Mouse (Mus musculus) gastrocnemius, adult 8-10 months (tissue): ENCODE results near the gene Coq8a. TPM values are rescaled to one million over a fixed set of nuclear protein-coding genes. Genes with fewer than 3 reads are reported as not detected.

ENCODE experiments used
- DNase-seq, 2 experiments: peaks; one replicate each; pipeline ENCODE4 v3.0.0; 2022; ENCODE audit warnings: low spot score in 2 of 2
- total RNA-seq, 4 experiments: library from RNA; stranded (reverse); gene quantifications; 2 replicates each; pipeline ENCODE4 v1.2.4; 2022

Coq8a gene
- total RNA-seq, 4 experiments from 2014 or later, result 819 to 1,131 (median 992) TPM

DNA sequence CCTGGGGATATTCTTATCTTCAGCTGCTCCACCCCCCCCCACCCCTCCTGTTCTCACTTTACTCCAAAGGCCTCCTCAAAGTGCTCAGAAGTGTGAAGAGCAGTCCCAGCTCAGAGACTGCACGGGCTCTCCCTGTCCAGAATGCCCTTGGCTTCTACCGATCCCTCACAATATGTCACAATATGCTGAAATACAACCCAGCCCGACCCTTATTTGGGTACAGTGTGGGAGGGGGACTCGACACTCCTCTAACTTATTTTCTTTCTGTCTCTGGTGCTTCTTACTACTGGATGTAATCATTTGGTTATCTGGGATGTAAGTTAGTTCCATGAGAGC, 281 bp upstream of the Coq8a start:
- no peak for DNase-seq

DNA sequence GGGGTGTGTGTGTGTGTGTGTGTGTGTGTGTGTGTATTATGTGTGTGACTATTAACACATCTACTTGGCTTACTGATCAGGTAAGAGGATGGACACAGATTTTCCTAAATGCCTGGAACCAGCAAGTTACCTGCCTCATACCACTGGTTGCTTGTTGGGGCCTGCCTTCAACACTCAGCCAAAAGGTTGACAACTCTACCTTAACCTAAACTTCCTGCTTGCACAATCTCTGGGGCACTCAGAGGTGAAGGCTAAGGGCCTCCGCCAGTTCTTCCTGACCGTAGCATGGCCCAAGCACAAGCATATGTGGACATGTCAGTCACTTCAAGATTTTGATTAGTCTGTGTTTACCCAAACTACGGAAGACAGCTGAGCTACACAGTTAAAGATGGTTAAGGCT, 1.4 kb downstream of the Coq8a start:
- no peak for DNase-seq

DNA sequence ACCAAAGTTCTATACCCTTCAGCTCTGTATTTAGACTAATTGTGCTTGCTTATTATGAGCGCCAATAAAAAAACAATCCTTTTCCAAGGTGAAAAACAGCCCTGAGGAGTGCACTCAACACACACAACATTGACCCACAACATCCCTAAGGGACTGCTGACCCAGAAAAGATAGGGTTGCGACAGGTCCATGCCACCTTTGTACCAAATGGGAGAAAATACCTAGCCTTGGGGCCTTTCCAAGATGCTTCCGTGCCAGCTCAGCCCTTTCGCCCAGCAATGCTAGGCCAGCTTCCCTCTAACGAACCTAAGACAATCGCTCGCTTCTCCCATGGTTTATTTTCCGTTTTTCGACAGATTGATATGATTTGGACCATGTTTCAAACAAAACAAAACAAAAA, 2.9 kb downstream of the Coq8a start:
- no peak for DNase-seq

DNA sequence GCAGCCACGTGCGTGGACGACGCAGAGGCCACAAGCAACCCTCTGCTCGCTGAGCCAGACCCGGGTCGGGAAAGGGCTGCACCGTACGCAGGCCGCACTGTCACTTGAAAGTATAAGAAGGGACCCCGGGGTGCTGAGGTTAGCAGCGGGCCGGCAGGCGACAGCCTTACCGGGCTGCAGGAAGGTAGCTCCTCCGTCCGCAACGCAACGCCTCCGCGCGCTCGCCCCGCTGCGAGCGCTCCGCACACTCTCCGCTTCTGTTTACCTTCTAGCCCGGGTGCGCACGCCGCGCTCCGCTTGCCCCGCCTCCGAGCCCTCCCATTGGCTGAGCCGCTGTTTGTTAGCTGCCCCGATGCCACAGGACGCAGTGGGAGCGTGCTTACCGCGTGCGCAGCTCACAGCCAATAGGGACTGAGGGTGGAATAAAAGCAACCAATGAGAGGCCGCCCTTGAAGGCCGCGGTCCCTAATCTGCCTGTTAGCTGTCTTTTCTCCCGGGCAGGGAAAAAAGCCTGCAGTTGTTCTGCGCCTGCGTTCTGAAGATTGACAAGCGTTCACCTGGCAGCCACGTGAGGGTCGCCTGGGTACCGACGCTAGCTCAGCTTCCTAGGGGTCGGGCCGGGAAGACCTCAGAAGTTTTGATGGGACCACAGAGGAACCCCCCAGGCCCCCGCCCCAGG, 3.6 kb downstream of the Coq8a start:
- peak; percentile 98 for DNase-seq

DNA sequence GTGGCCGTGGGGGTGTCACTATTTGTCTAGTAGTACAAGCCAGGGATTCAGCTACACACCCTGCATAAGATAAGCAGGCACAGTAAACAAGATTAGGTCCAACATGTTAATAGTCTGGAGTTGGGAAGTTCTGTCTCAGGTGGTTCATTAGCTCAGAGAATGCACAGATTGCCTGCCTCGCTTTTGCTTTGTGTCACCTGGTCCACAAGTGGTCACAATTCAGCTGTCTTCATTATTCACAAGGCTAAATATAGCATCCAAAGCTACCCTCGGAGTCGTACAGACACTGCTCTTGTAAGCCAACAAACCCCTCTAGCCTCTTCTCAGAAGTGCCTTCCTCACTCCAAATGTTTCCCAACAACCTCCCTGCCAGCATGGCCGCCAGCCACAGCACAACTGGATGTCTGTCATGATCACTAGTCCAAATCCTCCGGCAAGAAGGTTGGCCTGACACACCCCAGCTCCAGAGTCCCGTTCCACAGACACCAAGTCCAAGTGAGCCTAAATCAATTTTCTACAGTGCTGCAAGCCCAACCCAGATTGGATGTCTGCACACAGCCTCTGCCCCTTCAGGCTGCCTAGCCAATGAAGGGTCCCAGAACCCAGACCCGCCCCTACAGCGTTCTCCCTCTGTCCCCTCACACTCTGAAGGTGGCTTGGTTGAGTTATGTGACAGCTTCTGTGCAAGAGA, 4.5 kb downstream of the Coq8a start:
- DNase-seq, result peak; percentile 56 to 80

DNA sequence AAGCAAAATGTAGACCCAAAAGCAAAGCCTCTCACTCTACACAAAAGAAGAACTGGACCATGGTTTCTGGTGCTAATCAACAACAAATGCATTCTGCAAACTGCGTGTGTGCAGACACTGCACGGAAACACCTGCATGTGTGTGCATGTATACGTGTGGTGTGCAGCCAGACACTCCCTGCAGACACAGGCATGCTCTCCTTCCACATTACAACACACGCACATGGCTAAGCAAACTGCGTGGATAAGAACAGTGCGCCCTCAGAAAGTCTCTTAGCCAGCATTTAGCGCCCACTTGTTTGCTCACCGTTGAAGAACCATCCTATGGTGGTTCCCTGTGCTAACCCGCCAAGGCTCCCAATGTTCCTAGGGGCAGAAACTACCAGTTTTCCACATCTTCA, 5.4 kb downstream of the Coq8a start:
- no peak for DNase-seq

DNA sequence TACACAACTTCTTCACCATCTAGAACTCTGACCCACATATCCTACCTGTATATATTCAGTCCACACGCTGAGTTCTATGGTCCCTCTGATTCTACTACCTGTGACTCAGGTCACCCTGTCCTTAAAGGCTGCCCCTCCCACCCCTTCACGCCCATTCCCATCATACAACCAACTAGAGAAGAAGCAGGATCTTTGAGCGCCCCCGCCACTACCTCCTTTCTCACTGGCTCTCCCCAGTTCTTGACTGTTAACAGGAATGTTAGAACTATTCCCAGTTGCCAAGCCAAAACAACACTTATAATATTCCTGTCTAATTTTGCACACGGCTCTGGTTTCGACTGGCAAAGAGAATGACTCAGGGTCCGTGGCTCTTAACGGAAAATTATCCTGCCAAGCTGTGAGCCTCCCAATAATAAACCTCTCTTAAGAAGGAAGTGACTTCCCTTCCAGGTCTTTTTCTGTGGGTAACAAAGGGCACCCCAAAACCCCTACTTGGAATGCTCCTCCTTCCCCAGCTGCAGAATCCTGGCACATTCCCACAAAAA, 5.9 kb downstream of the Coq8a start:
- DNase-seq, result no peak

DNA sequence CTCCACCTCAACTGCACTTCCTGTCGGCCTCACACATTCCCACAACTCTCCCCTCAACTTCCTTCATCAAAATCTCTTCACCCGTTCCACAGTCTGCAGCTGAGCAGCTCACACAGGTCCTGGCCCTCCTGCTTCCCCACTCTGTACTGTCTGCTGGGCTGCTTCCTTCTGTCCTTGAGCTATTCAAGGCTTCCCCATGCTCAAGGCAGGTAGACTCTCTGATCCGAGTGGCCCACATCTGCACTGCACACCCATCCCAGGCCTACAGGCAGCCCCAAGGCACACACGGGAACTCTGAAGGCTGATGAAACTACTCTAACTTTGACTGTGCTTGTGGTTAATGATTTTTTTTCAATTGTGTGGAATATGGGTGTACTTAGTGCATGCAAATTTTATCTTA, 6.5 kb downstream of the Coq8a start:
- no peak for DNase-seq

DNA sequence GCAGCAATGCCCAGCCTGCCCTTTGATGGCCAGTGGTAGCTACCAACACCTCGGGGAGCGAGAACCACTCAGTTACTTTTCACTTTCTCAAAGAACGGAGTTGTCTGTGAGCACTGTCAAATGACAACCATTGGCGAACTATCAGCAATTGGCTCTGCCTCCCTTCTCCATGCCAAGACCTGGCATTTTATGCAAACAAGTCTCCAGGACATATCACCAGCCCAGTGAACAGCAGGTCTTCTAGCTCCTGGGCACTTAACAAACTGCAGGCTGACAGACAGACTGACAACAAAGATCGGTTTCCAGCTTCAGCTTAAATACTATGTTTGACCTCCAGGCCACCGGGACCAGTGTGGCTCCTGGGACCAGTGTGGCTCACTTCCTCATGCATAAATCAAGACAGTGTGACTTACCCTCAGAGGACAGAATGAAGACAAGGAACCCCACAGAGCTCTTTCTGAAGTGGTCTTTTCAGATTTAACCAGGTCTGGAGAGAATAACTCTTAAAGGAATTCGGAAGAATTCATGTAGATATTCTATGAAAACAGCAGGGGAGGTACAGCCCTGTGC, 7.7 kb downstream of the Coq8a start:
- DNase-seq, result no peak

DNA sequence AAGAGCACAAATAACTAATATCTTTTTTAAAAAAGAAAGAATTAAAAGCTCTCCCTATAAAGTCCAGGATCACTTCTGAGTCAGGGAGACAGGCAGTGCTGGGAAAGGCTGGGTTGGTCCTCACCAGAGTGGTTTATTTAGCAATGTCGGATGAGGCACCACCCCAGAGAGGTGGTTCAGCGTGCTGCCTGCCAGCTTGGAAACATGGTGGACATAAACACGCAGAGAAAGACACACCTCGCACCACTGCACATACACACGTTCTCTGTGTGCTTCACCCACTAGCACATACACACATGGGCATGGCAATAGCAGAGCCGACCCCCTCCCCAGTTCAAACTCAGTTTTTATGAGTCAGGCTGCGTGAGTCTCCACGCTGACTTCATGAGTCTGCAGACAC, 8.3 kb downstream of the Coq8a start:
- DNase-seq, result no peak

DNA sequence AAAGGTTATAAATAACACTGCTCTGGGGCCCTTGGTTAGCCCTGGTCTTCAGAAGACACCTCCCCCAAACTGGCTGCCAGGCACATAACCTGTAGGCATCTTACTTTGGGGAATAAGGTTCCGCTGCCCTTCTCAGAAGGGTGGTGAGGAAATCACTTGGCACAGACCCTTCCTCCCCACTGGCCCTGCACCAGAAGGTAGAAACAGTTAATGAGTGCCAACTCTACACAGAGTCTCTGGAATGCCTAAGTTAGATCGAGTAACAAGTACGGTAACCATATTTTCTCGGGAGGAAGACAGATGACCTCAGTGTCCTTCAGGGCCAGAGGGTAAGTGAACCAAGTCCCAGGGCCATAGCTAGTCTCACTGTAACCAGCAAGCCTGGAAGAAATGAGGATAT, 10.5 kb downstream of the Coq8a start:
- DNase-seq, result peak; percentile 68 to 84

DNA sequence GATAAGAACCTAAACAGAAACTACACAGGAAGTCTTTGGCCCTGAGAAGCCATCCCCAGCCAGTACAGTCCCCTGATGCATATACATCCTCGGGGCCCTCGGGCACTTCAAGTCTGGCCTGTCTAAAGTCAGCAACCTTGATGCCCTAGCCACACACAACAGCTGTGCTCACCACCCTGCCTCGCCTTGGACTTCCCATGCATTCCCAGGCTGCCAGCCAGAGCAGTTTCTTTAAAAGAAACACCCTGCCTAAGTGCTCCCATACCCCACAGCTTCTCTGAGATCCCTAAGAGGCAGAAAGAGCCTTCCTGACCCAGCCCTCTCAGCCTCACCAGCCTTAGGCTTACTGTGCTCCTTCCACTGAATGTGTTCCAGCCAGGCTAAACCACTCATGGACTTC, 13.0 kb downstream of the Coq8a start:
- no peak for DNase-seq

DNA sequence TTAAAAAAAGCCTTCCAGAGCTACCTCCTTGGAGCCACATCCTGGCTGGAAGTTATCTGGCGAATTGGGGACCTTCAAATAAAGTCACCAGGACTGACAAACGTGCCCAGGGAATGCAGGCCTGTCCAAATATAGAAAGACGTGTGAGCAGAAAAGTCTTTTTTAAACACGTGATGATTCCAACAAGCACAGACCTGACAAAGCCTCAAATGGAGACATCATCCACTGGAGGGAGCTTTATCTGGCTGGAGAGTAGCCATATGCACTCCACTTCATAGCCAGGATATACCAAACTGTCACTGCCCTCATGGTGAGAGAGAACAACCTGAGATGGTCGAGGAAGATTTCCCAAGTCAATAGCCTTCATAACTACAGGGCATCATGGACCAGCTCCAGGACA, 13.5 kb downstream of the Coq8a start:
- DNase-seq, result no peak

DNA sequence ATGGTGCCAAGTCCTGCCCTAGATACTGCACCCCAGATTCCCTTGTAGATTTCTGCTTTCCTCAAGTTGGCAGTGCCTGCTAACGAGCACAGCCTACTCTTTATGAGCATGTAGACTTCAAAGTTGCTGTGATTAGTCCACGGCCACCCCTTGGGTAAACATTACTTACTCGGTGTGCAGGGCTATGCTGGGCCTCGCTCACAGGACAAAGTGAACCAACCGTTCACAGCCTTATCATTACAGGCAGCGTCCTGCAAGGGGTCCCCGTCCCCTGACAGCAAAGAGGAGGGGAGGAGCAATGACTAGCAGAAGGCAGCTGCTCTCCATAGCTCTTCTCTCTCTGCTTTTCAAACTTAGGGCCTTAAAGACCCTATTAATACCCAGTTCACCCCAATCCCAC, 14.6 kb downstream of the Coq8a start:
- no peak for DNase-seq

DNA sequence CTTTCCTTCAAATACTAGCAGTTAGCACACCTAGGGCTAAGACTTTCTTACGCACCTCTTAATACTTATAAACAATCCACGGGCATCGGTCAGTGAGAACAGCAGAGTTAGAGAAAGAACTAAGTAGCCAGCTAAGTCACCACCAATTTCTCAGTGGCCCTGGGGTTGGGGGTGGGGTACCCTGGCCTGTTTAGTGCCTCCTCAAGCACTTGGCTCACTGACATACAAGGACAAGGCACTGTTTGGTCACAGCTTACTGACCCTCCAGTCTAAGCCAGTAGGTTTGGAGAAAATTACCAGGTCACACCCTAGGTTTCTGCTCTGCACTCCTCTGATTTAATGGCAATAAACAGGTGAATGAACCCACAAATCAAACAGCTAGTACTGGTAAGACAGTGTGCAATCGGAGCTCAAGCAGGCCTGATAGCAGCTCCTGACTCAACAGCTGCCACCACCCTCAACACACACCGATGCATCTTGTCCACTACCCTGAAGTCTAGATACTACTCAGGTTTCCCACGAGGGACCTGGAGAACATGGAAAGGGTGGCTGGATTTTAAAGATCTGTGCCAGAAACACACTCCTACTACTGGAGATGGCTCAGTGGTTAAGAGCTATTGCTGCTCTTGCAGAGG, 15.8 kb downstream of the Coq8a start:
- DNase-seq, result no peak

DNA sequence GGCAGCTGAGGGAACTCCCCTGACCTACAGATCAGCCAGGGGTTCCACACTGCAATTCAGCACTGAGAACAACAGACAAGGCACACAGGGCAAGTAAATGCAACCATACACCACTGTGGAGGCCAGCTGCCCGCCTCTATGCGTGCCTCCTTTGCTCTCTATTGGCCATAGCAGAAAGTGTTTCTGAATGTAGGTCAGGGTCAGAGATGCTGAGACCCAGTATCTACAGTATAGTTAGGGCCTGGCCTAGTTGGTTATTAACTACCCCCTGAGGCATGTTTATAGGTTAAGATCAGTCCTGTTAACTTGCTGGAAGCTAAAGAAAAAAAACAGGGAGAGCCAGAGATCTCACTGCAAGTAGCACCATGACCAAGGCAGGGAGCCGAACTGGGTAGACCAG, 16.7 kb downstream of the Coq8a start:
- DNase-seq, result no peak

DNA sequence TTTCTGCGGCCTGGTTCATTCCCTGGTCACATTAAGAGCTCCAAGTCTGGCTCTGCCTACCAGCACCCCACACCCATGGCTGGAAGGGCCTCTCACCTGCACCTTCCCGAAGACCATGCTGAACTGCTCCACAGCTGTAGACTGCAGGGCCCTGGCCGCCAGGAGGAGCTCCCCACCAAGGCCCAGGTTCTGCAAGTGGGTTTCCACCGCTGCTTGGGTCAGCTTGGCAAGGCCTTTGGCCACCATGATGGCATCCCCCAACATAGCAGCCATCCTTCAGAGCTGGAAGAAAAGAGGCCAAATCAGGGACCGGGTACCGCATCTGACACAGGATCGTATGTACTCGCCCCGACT, 17.5 kb downstream of the Coq8a start:
- DNase-seq, result no peak

DNA sequence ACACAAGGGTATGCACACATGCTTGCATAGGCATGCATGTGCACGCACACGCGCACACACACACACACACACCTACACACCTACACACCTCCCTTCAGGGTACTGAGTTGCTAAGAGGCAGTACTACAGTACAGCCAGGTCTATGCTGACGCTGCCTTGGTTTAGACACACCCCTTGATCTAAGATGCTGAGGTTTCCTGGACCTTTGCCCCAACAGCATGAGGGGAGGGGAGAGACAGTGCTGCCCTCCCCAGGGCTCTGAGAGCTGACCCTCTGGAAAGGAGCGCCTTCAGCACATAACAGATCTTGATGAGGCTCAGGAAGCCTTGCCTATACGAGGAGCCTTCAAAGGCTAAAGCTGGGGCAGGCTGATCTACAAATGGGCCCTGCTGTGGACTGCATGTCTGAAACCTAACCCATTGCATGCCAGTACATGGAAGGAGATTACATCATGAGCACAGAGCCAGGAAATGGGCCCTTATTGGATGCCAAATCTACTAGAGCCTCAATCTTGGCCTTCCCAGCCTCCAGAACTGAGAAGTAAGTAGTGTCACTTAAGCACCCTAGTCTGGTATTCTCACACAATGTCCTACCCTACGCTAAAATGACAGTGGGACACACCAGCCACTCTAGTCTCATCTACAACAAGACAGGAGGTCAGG, 18.0 kb downstream of the Coq8a start:
- DNase-seq, result no peak

DNA sequence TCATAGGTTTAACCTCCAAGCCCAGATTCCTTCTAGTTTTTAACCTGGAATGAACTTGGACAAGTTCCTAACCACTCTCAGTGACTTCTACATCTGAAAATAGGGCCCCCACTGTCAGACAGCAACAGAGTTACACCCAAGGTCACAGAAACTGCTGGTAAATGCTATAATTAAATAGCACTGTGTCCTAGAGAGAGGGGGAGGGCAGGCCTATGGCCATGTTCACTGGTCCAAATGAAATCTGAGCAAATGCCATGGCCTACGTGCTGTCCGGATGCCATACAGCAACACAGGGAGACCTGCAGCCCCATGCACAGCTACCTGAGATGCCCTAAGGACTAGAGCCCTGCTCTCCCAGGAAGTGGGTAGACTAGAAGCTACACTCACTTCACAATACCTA, 19.6 kb downstream of the Coq8a start:
- peak; percentile 55 to 64 for DNase-seq

DNA sequence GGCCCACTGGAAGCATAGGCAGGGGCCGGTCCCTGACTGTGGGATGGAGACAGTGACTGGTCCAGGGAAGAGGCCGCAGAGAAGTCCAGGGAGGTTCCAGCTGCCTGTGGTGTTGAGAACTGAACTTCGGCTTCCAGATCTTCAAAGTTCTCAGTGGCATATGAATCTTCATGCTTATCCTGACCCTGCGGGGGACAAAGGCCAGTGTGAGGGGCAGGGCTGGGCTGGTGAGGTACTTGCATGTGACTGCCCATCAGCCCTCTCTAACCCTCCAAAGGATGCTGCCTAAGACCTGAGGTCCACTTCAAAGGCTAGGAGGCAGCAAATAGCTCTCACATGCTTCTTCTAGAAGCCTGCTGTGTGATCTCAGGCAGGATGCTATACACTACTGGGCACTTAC, 20.3 kb downstream of the Coq8a start:
- no peak for DNase-seq

DNA sequence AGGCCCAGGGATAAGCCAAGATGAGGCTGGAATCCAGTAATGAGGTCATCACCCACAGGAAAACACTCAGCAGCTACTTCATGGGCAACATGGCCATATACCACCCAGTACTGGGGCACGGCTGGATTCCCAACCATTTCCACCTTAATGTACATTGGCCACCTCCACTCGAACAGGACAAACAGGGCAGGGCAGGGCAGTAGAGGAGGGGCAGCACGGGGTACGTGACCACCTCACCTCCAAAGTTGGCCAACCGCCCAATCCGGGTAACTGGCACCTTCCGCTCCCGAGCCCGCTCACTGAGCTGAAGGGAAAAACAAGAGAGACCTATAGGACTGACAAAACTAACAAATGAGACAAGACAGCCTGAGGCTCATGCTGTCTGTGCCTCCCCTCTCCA, 21.1 kb downstream of the Coq8a start:
- no peak for DNase-seq

DNA sequence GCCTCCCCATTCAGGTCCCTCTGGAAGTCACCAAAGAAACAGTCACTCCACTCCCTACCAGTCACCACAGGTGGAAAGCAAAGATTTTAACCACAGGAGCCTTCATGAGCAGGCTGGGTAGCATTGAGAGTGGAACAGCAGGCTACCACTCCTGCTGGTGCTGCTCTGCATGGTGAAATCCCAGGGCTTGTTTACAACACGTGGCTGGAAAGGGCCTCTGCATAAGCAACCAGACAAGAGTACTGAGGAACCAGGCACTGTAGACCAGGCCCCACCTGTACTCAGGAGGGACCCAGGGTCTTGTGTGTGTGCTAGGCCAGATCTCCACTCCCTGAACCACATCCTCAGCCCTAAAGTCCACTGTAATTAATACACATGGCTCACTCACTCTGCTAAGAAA, 22.6 kb downstream of the Coq8a start:
- no peak for DNase-seq
